Mouse (Mus musculus) neural tube, embryonic 14.5 days (tissue): Measurements from ENCODE around the gene Specc1l. TPM values are rescaled to one million over a fixed set of nuclear protein-coding genes. Genes with fewer than 3 reads are reported as not detected.

Experiments used
- ATAC-seq: fragments of 200-750 bp; cut with Nextera tagmentation; 2 replicates; pipeline ENCODE4 v1.8.0; 2017; ENCODE audit warnings: low read depth, mild to moderate bottlenecking, moderate TSS enrichment, moderate library complexity
- H3K27ac ChIP-seq: fragments of 300-500 bp; sonication (generic); 2 replicates; pipeline ENCODE4 v1.5.1; 2014; ENCODE audit warnings: low read depth, mild to moderate bottlenecking, control low read depth, low read length, moderate library complexity, mixed read lengths
- H3K27me3 ChIP-seq: fragments of 300-500 bp; sonication (generic); 2 replicates; pipeline ENCODE4 v1.6.1; 2014; ENCODE audit warnings: low read length; ENCODE audit not compliant: control insufficient read depth, insufficient read depth
- H3K36me3 ChIP-seq: fragments of 300-500 bp; sonication (generic); 2 replicates; pipeline ENCODE4 v1.6.1; 2014; ENCODE audit warnings: low read length, mixed read lengths; ENCODE audit not compliant: control insufficient read depth, insufficient read depth
- H3K4me1 ChIP-seq: fragments of 300-500 bp; sonication (generic); 2 replicates; pipeline ENCODE4 v1.6.1; 2014; ENCODE audit warnings: low read length; ENCODE audit not compliant: control insufficient read depth, insufficient read depth
- H3K4me2 ChIP-seq: fragments of 300-500 bp; sonication (generic); 2 replicates; pipeline ENCODE4 v1.6.1; 2014; ENCODE audit warnings: mild to moderate bottlenecking, low read depth, low read length, control low read depth
- H3K4me3 ChIP-seq: fragments of 300-500 bp; sonication (generic); 2 replicates; pipeline ENCODE4 v1.5.1; 2014; ENCODE audit warnings: low read depth, low read length, control low read depth, mixed read lengths
- H3K9ac ChIP-seq: fragments of 300-500 bp; sonication (generic); replicated peaks from 2 replicates; pipeline ENCODE4 v1.6.1; 2014; ENCODE audit warnings: low read depth, mild to moderate bottlenecking, control low read depth, low read length, mixed read lengths
- H3K9me3 ChIP-seq: fragments of 300-500 bp; sonication (generic); 2 replicates; pipeline ENCODE4 v1.6.1; 2016; ENCODE audit warnings: low read length; ENCODE audit not compliant: control insufficient read depth
- WGBS: fragments of 180-500 bp; shearing (Covaris S2); extraction: QIAGEN DNeasy Blood & Tissue Kit; methylation state at CpG from one replicate; pipeline ENCODE4 v1.1.7; 2014; 5-methylcytosine and 5-hydroxymethylcytosine counted together
- polyA plus RNA-seq: library from polyadenylated mRNA; unstranded; fragments of >200 nt; fragmentation: Nextera tagmentation; extraction: Ambion mirVana; gene quantifications from 2 replicates; pipeline ENCODE4 v1.2.1, GENCODE M21; 2014

Gene Specc1l
- polyA plus RNA-seq = 22.9 and 25.5 TPM in 2 replicates

- peak within 1 kb of the TSS; percentile 69 for H3K4me3 ChIP-seq
- H3K27me3 ChIP-seq = no peaks in the 10 kb centered on the region
- H3K4me2 ChIP-seq = peak within 1 kb of the TSS; percentile 82
- peak; percentile 97 for ATAC-seq
- no peaks in the 10 kb centered on the region for H3K36me3 ChIP-seq
- H3K4me1 ChIP-seq = peaks cover 13% of the 10 kb centered on the region
- H3K9me3 ChIP-seq = no peaks in the 10 kb centered on the region
- peak within 1 kb of the TSS; percentile 63 for H3K9ac ChIP-seq
- WGBS = under 1% methylated on average over 79 of the region's 80 CpGs
- peak within 1 kb of the TSS; percentile 98 for H3K27ac ChIP-seq
Measured at GRCm38 (mm10) chr10:75211807-75212645, at the start of gene Specc1l. Gene Specc1l (plus strand): TSS chr10:75212073.

- WGBS = 88% methylated on average over 10 of the region's 10 CpGs
- H3K4me2 ChIP-seq = no peak overlapping the region
- H3K4me3 ChIP-seq = no peak overlapping the region
- H3K27me3 ChIP-seq = no peaks in the 10 kb centered on the region
- peaks cover 57% of the 10 kb centered on the region for H3K36me3 ChIP-seq
- ATAC-seq = no peak
- H3K4me1 ChIP-seq = no peaks in the 10 kb centered on the region
- H3K9me3 ChIP-seq = no peaks in the 10 kb centered on the region
- no peak overlapping the region for H3K27ac ChIP-seq
- no peak overlapping the region for H3K9ac ChIP-seq
Measured at GRCm38 (mm10) chr10:75165825-75166481, 45.9 kb upstream of the Specc1l start.

- Histone ChIP-seq H3K27me3 (no peaks in the 10 kb centered on the region), H3K9me3 (no peaks in the 10 kb centered on the region), H3K27ac (no peak overlapping the region), H3K4me3 (no peak overlapping the region), H3K36me3 (peaks cover 60% of the 10 kb centered on the region), H3K4me1 (no peaks in the 10 kb centered on the region), H3K9ac (no peak overlapping the region), H3K4me2 (no peak overlapping the region)
- WGBS = over 99% methylated on average over 4 of the region's 4 CpGs
- no peak for ATAC-seq
Measured at GRCm38 (mm10) chr10:75166601-75167000, 45.3 kb upstream of the Specc1l start.

- Histone ChIP-seq H3K27ac (no peak overlapping the region), H3K4me1 (no peaks in the 10 kb centered on the region), H3K4me3 (no peak overlapping the region), H3K36me3 (peaks cover 51% of the 10 kb centered on the region), H3K4me2 (no peak overlapping the region), H3K9me3 (no peaks in the 10 kb centered on the region), H3K27me3 (no peaks in the 10 kb centered on the region), H3K9ac (no peak overlapping the region)
- 81% methylated on average over 12 of the region's 12 CpGs for WGBS
- no peak for ATAC-seq
Measured at GRCm38 (mm10) chr10:75170207-75170850, 41.5 kb upstream of the Specc1l start.

GRCm38 (mm10) chr10:75173056-75173455, 38.8 kb upstream of the Specc1l start:
- Histone ChIP-seq H3K4me2 (no peak overlapping the region), H3K36me3 (peaks cover 46% of the 10 kb centered on the region), H3K27me3 (no peaks in the 10 kb centered on the region), H3K4me1 (no peaks in the 10 kb centered on the region), H3K9ac (no peak overlapping the region), H3K27ac (no peak overlapping the region), H3K4me3 (no peak overlapping the region), H3K9me3 (no peaks in the 10 kb centered on the region)
- 84% methylated on average over 8 of the region's 8 CpGs for WGBS
- no peak for ATAC-seq

- Histone ChIP-seq H3K27ac (no peak overlapping the region), H3K36me3 (peaks cover 46% of the 10 kb centered on the region)
Measured at GRCm38 (mm10) chr10:75173712-75174111, 38.2 kb upstream of the Specc1l start.

GRCm38 (mm10) chr10:75176494-75176893, 35.4 kb upstream of the Specc1l start:
- no peak overlapping the region for H3K9ac ChIP-seq
- H3K4me3 ChIP-seq = no peak overlapping the region
- 82% methylated on average over 8 of the region's 8 CpGs for WGBS
- no peak overlapping the region for H3K27ac ChIP-seq
- ATAC-seq = no peak
- H3K27me3 ChIP-seq = no peaks in the 10 kb centered on the region
- no peaks in the 10 kb centered on the region for H3K4me1 ChIP-seq
- no peaks in the 10 kb centered on the region for H3K9me3 ChIP-seq
- H3K36me3 ChIP-seq = peaks cover 57% of the 10 kb centered on the region
- no peak overlapping the region for H3K4me2 ChIP-seq

More at GRCm38 (mm10) chr10:75173712-75174111, 38.2 kb upstream of the Specc1l start:
- H3K4me3 ChIP-seq = no peak overlapping the region
- WGBS = 87% methylated on average over 12 of the region's 12 CpGs
- H3K9ac ChIP-seq = no peak overlapping the region
- no peak overlapping the region for H3K4me2 ChIP-seq
- no peaks in the 10 kb centered on the region for H3K9me3 ChIP-seq
- ATAC-seq = no peak
- H3K4me1 ChIP-seq = no peaks in the 10 kb centered on the region
- H3K27me3 ChIP-seq = no peaks in the 10 kb centered on the region

GRCm38 (mm10) chr10:75178911-75179310, 33.0 kb upstream of the Specc1l start:
- H3K9ac ChIP-seq = no peak overlapping the region
- H3K36me3 ChIP-seq = peaks cover 56% of the 10 kb centered on the region
- H3K4me1 ChIP-seq = no peaks in the 10 kb centered on the region
- no peak overlapping the region for H3K4me2 ChIP-seq
- no peak overlapping the region for H3K27ac ChIP-seq
- 93% methylated on average over 5 of the region's 5 CpGs for WGBS
- no peaks in the 10 kb centered on the region for H3K9me3 ChIP-seq
- H3K27me3 ChIP-seq = no peaks in the 10 kb centered on the region
- H3K4me3 ChIP-seq = no peak overlapping the region
- ATAC-seq = no peak
